Mouse (Mus musculus) skeletal muscle tissue, adult 2 months (tissue): ENCODE results near the gene AL732309.1.
A peak's percentile ranks its signal among the peaks of the same experiment; 100 is the strongest.

Experiments used
- DNase-seq: peaks from one replicate; pipeline ENCODE4 v3.0.0-alpha.2; 2012; ENCODE audit warnings: low read depth, low spot score

AL732309.1 gene

DNA sequence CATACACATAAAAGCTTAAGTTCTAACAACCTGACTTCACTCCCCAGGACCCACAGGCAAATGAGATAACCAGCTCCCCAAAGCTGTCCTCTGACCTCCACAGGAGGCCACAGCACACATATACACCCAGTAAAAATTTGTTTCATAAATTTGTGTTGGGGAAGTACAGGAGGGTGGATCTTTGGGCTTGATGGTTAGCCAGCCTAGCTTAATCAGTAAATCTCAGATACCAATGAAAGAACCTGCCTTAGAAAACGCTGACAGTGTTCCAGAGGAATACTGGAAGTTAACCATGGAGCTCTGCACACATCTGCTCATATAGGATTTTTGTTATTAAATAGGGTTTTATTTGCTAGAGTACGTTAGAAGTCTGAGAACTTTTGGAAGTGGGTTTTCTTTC lies 29.0 kb downstream of the AL732309.1 start:
- no peak for DNase-seq

- no peak for DNase-seq
Measured at GRCm38 (mm10) chr2:25214444-25214843, 32.2 kb downstream of the AL732309.1 start, which contains the start of gene Stpg3. Gene Stpg3, minus strand, starts transcription at chr2:25214637.

DNA sequence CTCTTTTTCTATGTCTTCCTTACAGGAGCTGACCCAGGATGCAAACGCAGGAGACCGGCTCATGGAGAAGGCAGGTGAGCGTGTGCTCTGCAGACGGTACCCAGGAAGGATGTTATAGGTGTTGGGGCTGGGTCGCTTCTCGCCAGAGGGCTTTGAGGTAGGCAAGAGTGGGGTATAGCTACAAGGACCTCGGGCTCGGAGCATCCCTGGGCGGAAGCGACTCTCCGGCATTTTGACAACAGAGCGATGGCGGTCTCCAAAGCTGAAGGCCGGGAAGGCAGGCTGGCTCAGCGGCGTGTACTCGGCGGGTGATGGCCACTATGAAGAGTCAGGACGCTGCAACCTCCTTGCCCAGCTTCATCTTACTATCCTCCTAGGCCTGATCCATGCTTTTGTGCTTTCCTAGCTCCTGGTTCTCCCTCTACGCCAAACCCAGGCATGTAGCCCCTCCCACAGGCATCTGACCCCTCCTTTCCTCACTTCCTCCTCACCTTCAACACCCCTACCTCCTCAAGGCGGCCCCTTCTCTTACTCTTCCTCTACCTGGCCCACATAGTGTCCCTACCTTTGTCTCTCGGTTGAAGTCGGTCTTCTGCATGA lies 33.3 kb downstream of the AL732309.1 start:
- no peak for DNase-seq

- peak; percentile 75 for DNase-seq
Measured at GRCm38 (mm10) chr2:25211121-25211670, 35.5 kb downstream of the AL732309.1 start, which contains the start of gene Nelfb. Gene Nelfb, minus strand, starts transcription at chr2:25211489.

- no peak for DNase-seq
Measured at GRCm38 (mm10) chr2:25210686-25211085, 36.0 kb downstream of the AL732309.1 start.

DNA sequence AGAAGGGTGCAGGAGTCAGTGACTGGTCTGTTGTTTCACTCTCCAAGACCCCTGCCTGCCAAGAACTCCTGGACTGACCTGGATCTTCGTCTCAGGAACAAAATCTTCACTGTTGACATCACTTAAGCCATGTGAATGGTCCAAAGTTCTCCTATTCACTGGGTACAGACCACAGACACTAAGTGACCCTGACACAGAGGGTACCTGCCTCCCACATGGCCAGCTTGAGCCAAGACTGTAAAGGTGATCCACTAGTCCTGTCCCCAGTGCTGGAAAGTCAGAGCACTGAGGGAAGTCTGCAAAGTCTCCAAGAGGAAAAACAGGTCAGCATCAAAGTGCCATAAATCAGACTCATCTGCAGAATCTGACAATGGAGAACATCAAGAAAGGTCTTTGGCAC lies 39.1 kb downstream of the AL732309.1 start:
- DNase-seq, result no peak

DNA sequence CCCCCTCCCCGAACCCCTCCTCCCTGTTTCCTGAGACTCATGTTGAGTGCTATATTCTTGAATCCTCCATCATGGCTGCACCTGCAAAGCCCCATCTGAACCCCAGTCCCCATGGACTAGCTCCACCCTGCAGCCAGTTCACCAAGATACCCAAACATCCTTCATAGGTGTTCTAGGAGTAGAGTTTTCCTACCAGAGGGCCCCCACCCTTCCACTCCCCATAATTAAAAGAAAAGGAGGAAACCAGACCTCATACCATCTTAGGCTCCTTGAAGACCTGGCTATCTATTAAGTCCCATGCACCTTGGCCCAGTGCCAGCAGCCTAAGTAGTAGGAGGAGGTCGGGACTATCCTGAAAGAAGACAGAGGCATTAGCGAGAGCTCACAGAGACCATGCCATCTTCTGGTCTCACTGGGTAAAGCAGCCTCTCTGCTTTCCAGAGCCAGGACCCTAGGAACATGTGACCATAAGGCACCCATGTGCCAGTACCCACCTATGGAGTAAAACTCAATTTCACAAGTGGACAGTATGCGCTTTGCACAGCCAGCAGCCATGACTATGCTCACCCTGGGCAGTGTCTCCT lies 42.9 kb downstream of the AL732309.1 start:
- DNase-seq, result no peak

DNA sequence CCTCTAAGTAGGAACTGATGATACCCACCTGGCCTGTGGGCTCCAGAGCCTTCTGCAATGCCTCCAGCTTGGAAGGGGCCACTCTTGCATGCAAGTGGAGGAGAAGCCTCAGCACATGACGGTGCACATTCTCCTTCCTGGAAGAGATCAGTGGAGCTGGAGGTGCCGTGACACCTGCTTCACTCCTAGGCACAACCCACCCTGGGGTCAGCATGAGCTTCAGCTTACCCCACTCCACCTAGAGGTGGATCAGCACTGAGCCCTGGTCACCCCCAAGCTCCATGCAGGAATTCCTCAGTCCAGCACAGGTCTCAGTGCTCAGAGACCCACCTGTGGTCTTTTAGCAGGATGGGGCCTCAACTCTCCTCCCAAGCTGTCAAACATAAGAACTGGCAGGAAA lies 46.0 kb downstream of the AL732309.1 start:
- DNase-seq, result no peak

DNA sequence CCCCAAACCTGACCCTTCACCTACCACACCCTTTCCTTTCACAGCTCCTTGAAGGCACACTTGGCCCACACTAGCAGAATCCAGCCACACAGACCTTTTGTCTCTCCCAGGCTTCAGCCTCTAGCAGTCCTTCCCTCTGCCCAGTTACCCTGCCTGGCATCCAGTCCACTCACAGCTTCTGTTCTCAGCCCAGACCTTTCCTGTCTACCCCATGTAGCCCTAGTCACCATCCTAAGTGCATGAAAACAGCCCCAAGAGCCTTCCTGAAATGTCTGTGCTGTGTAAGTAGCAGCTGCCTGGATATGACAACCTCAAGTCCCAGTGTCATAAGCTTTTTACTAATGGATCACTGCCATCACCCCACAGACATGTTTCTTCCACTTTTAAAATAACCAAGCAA lies 48.7 kb downstream of the AL732309.1 start:
- DNase-seq, result no peak

DNA sequence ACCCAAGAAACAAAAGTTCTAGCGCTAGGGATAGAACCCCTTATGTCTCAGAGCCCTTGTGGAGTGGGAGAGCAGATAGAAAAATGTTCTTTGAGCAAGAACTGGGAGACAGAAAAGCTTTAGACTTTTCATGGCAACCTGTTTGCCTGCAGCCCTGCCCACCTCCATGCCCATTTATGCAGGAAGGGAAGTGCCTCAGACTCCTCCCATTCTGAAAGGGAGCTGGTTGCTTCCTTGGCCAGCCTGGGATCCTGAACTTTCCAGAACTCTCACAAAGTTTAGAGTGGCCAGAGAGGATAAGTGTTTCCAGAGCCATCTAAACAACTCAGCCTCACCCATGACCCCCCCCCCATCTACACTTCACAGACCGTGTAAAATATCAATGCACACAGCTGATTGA lies 49.5 kb downstream of the AL732309.1 start:
- no peak for DNase-seq

- DNase-seq, result peak; percentile 85
Measured at GRCm38 (mm10) chr2:25196172-25196954, 50.3 kb downstream of the AL732309.1 start, which contains the start of gene Tor4a. Gene Tor4a, minus strand, starts transcription at chr2:25196886.

DNA sequence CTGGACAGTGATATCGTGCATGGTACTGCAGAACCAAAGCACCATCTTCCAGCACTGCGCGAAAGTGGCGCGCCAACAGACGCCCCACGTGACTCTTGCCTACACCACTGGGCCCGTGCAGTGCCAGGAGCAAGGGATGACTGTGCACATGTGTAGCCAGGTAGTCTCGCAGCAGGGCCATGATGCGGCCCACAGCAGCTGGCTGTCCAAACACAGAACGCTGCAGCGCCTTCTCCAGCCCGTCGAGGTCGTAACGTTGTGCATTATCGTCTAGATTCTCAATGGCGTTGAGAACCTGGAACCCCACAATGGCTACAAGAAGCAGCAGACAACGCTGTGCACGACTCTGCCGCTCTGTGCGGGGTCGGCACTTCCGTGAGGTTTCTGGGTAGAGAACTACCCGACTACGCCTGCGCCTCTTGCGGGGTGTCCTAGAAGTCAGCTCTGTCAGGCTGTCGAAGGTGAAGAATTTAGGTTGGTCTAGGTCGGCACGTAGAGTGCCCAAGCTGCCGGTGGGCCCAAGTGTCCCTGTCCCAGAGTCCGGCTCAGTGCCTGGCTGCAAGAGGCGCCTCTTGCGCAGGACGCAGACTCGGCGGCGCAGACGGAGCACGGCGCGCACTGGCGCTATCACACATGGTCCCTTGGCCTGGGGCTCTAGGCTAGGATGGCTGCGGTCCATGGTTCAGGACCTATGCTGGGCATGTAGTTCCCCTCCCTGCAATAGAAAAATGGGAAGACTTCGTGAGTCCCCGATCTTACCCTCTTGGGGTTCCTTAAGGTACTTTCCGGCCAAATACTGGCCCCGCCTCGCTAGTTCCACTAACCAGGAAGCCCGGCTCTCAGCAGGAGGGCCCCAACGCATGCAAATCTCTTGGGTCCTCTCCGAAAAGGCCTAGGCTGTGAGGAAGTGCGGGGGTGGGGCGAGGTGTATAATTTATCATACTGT lies 51.2 kb downstream of the AL732309.1 start:
- DNase-seq, result no peak
